Mouse (Mus musculus) CH12.LX (cell line): ENCODE data around the gene Itgav. TPM values are rescaled to one million over a fixed set of nuclear protein-coding genes. Genes with fewer than 3 reads are reported as not detected.
A peak's percentile ranks its signal among the peaks of the same experiment; 100 is the strongest.

Experiments
- DNase-seq: peaks from one replicate; pipeline ENCODE4 v3.0.0-alpha.2; 2013; ENCODE audit errors: extremely low read depth
- H3K27ac ChIP-seq: 2 replicates; pipeline ENCODE4 v1.5.1; 2012; ENCODE audit warnings: low read depth, mild to moderate bottlenecking, control low read depth, moderate library complexity; ENCODE audit not compliant: insufficient read depth
- H3K27me3 ChIP-seq: replicated peaks from 2 replicates; pipeline ENCODE3; 2012; ENCODE audit warnings: inconsistent platforms
- H3K36me3 ChIP-seq, 2 experiments: replicated peaks in 1 of 2; 2 replicates each; pipeline versions ENCODE3 to v1.6.1; 2012; ENCODE audit warnings: inconsistent platforms in 1 of 2, low read length in 1 of 2, mild to moderate bottlenecking in 1 of 2, mixed read lengths in 1 of 2, moderate library complexity in 1 of 2; ENCODE audit not compliant: control insufficient read depth in 1 of 2, insufficient read depth in 1 of 2
- H3K4me1 ChIP-seq, 2 experiments: 2 replicates each; pipeline ENCODE4 v1.6.1; 2012; ENCODE audit warnings: inconsistent platforms in 1 of 2, moderate library complexity in 1 of 2; ENCODE audit not compliant: insufficient read depth in 2 of 2, control insufficient read depth in 1 of 2
- H3K4me2 ChIP-seq: 2 replicates; pipeline ENCODE4 v1.6.1; 2012; ENCODE audit warnings: low read depth, mild to moderate bottlenecking, control low read depth; ENCODE audit not compliant: poor library complexity, insufficient read depth, severe bottlenecking
- H3K4me3 ChIP-seq, 3 experiments: fragments of 150-350 bp in 1 of 3; sonication (generic) in 1 of 3; replicated peaks in 1 of 3; 2 replicates each; pipeline versions ENCODE3 to v1.5.1; 2011 to 2012; ENCODE audit warnings: low read depth in 2 of 3, low read length in 2 of 3, mild to moderate bottlenecking in 2 of 3, moderate library complexity in 2 of 3, control low read depth in 1 of 3, improper control_type of control experiment in 1 of 3, inconsistent platforms in 1 of 3, mixed read lengths in 1 of 3; ENCODE audit not compliant: poor library complexity in 1 of 3
- H3K79me2 ChIP-seq: replicated peaks from 2 replicates; pipeline ENCODE4 v1.6.1; 2012; ENCODE audit warnings: mild to moderate bottlenecking, moderate library complexity; ENCODE audit not compliant: control insufficient read depth, poor library complexity, insufficient read depth, severe bottlenecking; ENCODE audit errors: extremely low read depth
- H3K9ac ChIP-seq: 2 replicates; pipeline ENCODE4 v1.6.1; 2012; ENCODE audit warnings: low read depth, mild to moderate bottlenecking, control low read depth, moderate library complexity; ENCODE audit not compliant: insufficient read depth
- H3K9me3 ChIP-seq: replicated peaks from 2 replicates; pipeline ENCODE3; 2012; ENCODE audit warnings: low read length, inconsistent platforms, mixed read lengths
- CHD1 ChIP-seq: IDR thresholded peaks from 2 replicates; pipeline ENCODE4 v1.6.1; 2012; ENCODE audit warnings: low read depth, low read length, improper control_type of control experiment, inconsistent platforms
- CHD2 ChIP-seq: IDR thresholded peaks from 2 replicates; pipeline ENCODE4 v1.6.1; 2011; ENCODE audit warnings: low read length, improper control_type of control experiment
- E2F4 ChIP-seq: IDR thresholded peaks from 2 replicates; pipeline ENCODE4 v1.6.1; 2011; ENCODE audit warnings: low read depth, low read length, improper control_type of control experiment; ENCODE audit not compliant: insufficient replicate concordance
- ELF1 ChIP-seq: IDR thresholded peaks from 2 replicates; pipeline ENCODE4 v1.6.1; 2014; ENCODE audit warnings: low read depth, mild to moderate bottlenecking, inconsistent platforms, low read length, improper control_type of control experiment
- EP300 ChIP-seq: IDR thresholded peaks from 2 replicates; pipeline ENCODE4 v1.6.1; 2011; ENCODE audit warnings: low read length, improper control_type of control experiment
- ETS1 ChIP-seq: conservative IDR thresholded peaks from 2 replicates; pipeline ENCODE4 v1.6.1; 2012; ENCODE audit warnings: low read depth, mild to moderate bottlenecking, inconsistent platforms, low read length, improper control_type of control experiment, moderate library complexity
- IRF4 ChIP-seq: IDR thresholded peaks from 2 replicates; pipeline ENCODE4 v1.6.1; 2014; ENCODE audit warnings: low read depth, mild to moderate bottlenecking, inconsistent platforms, low read length, improper control_type of control experiment
- KAT2A ChIP-seq: IDR thresholded peaks from 2 replicates; pipeline ENCODE4 v1.6.1; 2012; ENCODE audit warnings: low read length, improper control_type of control experiment, inconsistent platforms; ENCODE audit not compliant: insufficient replicate concordance
- MEF2A ChIP-seq: IDR thresholded peaks from 2 replicates; pipeline ENCODE4 v1.6.1; 2014; ENCODE audit warnings: low read depth, mild to moderate bottlenecking, inconsistent platforms, low read length, improper control_type of control experiment, borderline replicate concordance
- MXI1 ChIP-seq: IDR thresholded peaks from 2 replicates; pipeline ENCODE4 v1.6.1; 2011; ENCODE audit warnings: mild to moderate bottlenecking, low read depth, low read length, improper control_type of control experiment
- NELFE ChIP-seq: IDR thresholded peaks from 2 replicates; pipeline ENCODE4 v1.6.1; 2011; ENCODE audit warnings: low read depth, low read length, improper control_type of control experiment
- NRF1 ChIP-seq: IDR thresholded peaks from 2 replicates; pipeline ENCODE4 v1.6.1; 2014; ENCODE audit warnings: low read depth, mild to moderate bottlenecking, inconsistent platforms, low read length, improper control_type of control experiment, moderate library complexity
- PAX5 ChIP-seq: IDR thresholded peaks from 2 replicates; pipeline ENCODE4 v1.6.1; 2012; ENCODE audit warnings: low read length, inconsistent platforms, mixed read lengths
- RAD21 ChIP-seq: IDR thresholded peaks from 2 replicates; pipeline ENCODE4 v1.6.1; 2011; ENCODE audit warnings: low read depth, mild to moderate bottlenecking, low read length, improper control_type of control experiment, moderate library complexity
- RCOR1 ChIP-seq: conservative IDR thresholded peaks from 2 replicates; pipeline ENCODE4 v1.6.1; 2012; ENCODE audit warnings: low read depth, mild to moderate bottlenecking, inconsistent platforms, low read length, improper control_type of control experiment
- TCF12 ChIP-seq: IDR thresholded peaks from 2 replicates; pipeline ENCODE4 v1.6.1; 2014; ENCODE audit warnings: low read depth, mild to moderate bottlenecking, inconsistent platforms, low read length, improper control_type of control experiment
- ZMIZ1 ChIP-seq: IDR thresholded peaks from 2 replicates; pipeline ENCODE4 v1.6.1; 2012; ENCODE audit warnings: low read depth, mild to moderate bottlenecking, inconsistent platforms, low read length, improper control_type of control experiment
- dilution Hi-C: fragments of 300-500 bp; cut with MboI; formaldehyde crosslinking; loops from 2 replicates; pipeline ENCODE4 v1.14.3; 2020; ENCODE audit warnings: low sequenced_read_pairs; ENCODE audit not compliant: extremely low pct_unique_long_range_greater_than_20kb, extremely low pct_ligation_motif_present
- in situ Hi-C: fragments of 300-500 bp; cut with MboI; formaldehyde crosslinking; loops from 3 replicates; pipeline ENCODE4 v1.14.3; 2019; ENCODE audit warnings: low sequenced_read_pairs, low pct_ligation_motif_present, low pct_unique_long_range_greater_than_20kb, mixed read lengths
- polyA plus RNA-seq: library from polyadenylated mRNA; unstranded; fragments of >175 nt; gene quantifications from 2 replicates; pipeline ENCODE4 v1.2.1, GENCODE M21; 2012; ENCODE audit warnings: low read depth; ENCODE audit not compliant: insufficient read length
- total RNA-seq, 2 experiments: library from RNA; depleted of rRNA; stranded (reverse); fragments of 300-350 nt in 1 of 2; fragments of >200 nt in 1 of 2; gene quantifications; 2 replicates each; pipeline ENCODE4 v1.2.3; 2012 to 2014

The Itgav gene
- total and polyA plus RNA-seq, 3 experiments: 16.2 to 28.2 (median 25.5) TPM

DNA sequence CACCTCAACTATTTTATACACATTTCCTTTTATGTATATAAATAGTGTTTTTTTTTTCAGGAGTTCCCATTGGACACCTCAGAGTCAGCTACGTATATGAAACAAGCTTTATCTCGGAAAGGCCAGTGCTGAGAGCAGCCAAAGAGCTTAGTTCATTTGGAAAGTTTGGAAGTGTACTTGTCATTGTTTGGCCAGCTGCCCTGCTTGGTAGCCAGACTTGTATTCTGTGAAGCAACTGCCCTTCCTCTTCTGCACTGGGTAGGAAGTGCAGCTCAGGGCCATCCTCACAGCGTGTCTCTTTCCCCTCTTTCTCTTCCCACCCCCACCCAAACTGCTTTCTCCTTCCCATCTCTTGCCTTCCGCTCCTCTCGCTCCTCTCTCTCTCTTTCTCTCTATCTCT lies 5.1 kb downstream of the Itgav start:
- no peak overlapping the region for H3K4me2 ChIP-seq
- H3K9ac ChIP-seq: no peak overlapping the region
- peaks cover 13 to 60% of the 10 kb centered on the region in 2 experiments; a peak in 3 of 4 replicates for H3K4me1 ChIP-seq
- TF ChIP-seq RAD21 (no peak), CHD1 (no peak), ZMIZ1 (no peak), ELF1 (no peak), NELFE (no peak), E2F4 (no peak), NRF1 (no peak), ETS1 (no peak), RCOR1 (no peak), CHD2 (no peak)
- dilution Hi-C loops: no loop called here
- peaks cover 64% of the 10 kb centered on the region for H3K79me2 ChIP-seq
- in situ Hi-C loops: no loop called here
- no peak overlapping the region for H3K27ac ChIP-seq
- H3K9me3 ChIP-seq: no peaks in the 10 kb centered on the region
- H3K36me3 ChIP-seq: peaks cover 16 to 35% of the 10 kb centered on the region in 2 experiments
- H3K4me3 ChIP-seq: no peak overlapping the region
- no peak for DNase-seq
- no peaks in the 10 kb centered on the region for H3K27me3 ChIP-seq

DNA sequence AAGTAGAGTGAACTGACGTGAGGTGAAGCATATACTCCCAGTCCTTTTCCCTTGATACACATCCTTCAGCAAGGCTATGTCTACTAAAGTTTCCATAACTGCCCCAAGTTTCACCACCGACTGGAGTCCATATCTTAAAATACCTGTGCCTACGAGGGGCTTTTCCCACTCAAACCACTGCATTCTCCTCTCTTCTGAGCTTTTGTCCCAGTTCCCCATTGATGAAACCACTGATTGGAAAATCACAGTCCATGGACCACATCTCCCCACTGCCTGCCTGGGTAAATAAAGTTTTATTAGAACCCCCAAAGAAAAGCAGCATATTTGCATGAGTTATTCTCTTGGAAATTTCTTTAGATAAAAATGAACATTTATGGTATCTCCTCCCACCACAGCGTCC lies 8.7 kb downstream of the Itgav start:
- Histone ChIP-seq H3K4me2 (no peak overlapping the region), H3K27me3 (no peaks in the 10 kb centered on the region), H3K9ac (no peak overlapping the region), H3K27ac (no peak overlapping the region), H3K79me2 (peaks cover 39% of the 10 kb centered on the region), H3K4me1 (peaks cover 13 to 54% of the 10 kb centered on the region in 2 experiments; a peak in 3 of 4 replicates), H3K36me3 (peaks cover 25 to 56% of the 10 kb centered on the region in 2 experiments), H3K9me3 (no peaks in the 10 kb centered on the region), H3K4me3 (no peak overlapping the region)
- in situ Hi-C loops: no loop called here
- TF ChIP-seq RAD21: no peak
- peak; percentile 57; the same call in 1 of the 2 replicates for TF ChIP-seq EP300
- TF ChIP-seq IRF4: peak; percentile 53
- TF ChIP-seq MEF2A: 0 out of 2 replicates have a peak, but pooled peaks have one; percentile 42
- no peak for TF ChIP-seq KAT2A
- TF ChIP-seq PAX5: no peak
- no peak for TF ChIP-seq ETS1
- TF ChIP-seq TCF12: no peak
- TF ChIP-seq MXI1: no peak
- no peak for DNase-seq
- dilution Hi-C loops: no loop called here
